Mouse (Mus musculus): ENCODE data around the gene Lrmp. TPM values are rescaled to one million over a fixed set of nuclear protein-coding genes. Genes with fewer than 3 reads are reported as not detected.

Gene Lrmp
- polyA plus RNA-seq, 1 experiment from 2014 or later = 0.60 TPM

- no peak overlapping the region for H3K27ac ChIP-seq (replicated peaks)
- no peaks in the 10 kb centered on the region for H3K36me3 ChIP-seq
- ATAC-seq (ENCODE audit: low FRiP score) = no peak
- H3K4me2 ChIP-seq = no peak overlapping the region
- no peaks in the 10 kb centered on the region for H3K27me3 ChIP-seq (replicated peaks)
- 95% methylated on average over 12 of the region's 12 CpGs for WGBS
- H3K4me1 ChIP-seq = no peaks in the 10 kb centered on the region
- no peaks in the 10 kb centered on the region for H3K9me3 ChIP-seq (replicated peaks)
- no peak overlapping the region for H3K4me3 ChIP-seq (replicated peaks)
- no peak overlapping the region for H3K9ac ChIP-seq (replicated peaks)
These were observed 26.4 kb downstream of the Lrmp start for GRCm38 (mm10) chr6:145141827-145142226.

- ATAC-seq (ENCODE audit: low FRiP score) = no peak
- no peaks in the 10 kb centered on the region for H3K9me3 ChIP-seq (replicated peaks)
- H3K27ac ChIP-seq (replicated peaks) = no peak overlapping the region
- H3K4me1 ChIP-seq = no peaks in the 10 kb centered on the region
- no peaks in the 10 kb centered on the region for H3K36me3 ChIP-seq
- H3K27me3 ChIP-seq (replicated peaks) = no peaks in the 10 kb centered on the region
- H3K4me2 ChIP-seq = no peak overlapping the region
- WGBS = 69% methylated on average over 7 of the region's 7 CpGs
- no peak overlapping the region for H3K4me3 ChIP-seq (replicated peaks)
- no peak overlapping the region for H3K9ac ChIP-seq (replicated peaks)
These were observed 29.7 kb downstream of the Lrmp start for GRCm38 (mm10) chr6:145145173-145145572.

DNA sequence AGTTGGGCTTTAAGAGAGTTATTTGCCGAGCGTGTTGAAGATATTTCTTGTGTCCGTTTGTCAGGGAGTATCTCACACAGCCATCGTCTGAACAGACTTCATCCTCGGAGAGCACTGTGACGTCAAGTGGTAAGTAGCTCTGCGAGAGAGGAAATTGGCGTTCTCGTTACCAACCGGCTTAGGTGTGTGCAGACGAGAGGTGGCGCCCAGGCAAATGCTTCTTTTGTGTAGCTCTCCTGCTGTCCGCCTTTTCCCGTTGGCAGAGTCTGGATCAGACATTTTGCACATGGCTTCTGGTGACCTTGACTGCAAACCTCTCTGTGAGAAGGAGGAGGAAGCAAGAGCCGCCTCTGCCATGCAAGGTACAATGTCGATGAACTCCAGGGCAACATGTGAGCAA, 32.3 kb downstream of the Lrmp start:
- no peak for ATAC-seq (ENCODE audit: low FRiP score)
- Histone ChIP-seq H3K27me3 (replicated peaks) (no peaks in the 10 kb centered on the region), H3K9ac (replicated peaks) (no peak overlapping the region), H3K36me3 (no peaks in the 10 kb centered on the region), H3K4me2 (no peak overlapping the region), H3K4me3 (replicated peaks) (no peak overlapping the region), H3K27ac (replicated peaks) (no peak overlapping the region), H3K9me3 (replicated peaks) (no peaks in the 10 kb centered on the region), H3K4me1 (no peaks in the 10 kb centered on the region)
- WGBS = 91% methylated on average over 16 of the region's 16 CpGs

DNA sequence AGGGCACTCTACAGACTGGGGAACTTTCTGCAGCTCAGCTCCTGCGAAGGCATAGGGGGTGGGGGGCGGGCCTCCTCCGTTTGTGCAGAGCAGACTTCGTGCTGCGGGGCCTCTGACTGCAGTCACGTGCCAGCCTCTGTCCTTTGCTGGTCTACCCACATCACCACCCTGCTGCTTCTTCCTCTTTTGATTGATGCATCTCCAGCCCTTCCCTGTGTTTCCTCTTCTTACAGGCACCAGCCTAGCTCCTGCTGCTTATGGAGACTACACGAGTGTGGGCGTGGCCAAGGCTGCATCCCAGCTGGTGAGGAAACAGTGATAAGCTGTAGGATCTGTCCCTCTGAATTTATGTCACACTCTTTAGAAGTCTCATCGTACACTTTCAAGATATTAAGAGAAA, 33.6 kb downstream of the Lrmp start:
- no peaks in the 10 kb centered on the region for H3K27me3 ChIP-seq (replicated peaks)
- H3K4me2 ChIP-seq = no peak overlapping the region
- H3K36me3 ChIP-seq = no peaks in the 10 kb centered on the region
- ATAC-seq (ENCODE audit: low FRiP score) = no peak
- 54% methylated on average over 9 of the region's 9 CpGs for WGBS
- no peaks in the 10 kb centered on the region for H3K4me1 ChIP-seq
- no peak overlapping the region for H3K4me3 ChIP-seq (replicated peaks)
- no peaks in the 10 kb centered on the region for H3K9me3 ChIP-seq (replicated peaks)
- H3K9ac ChIP-seq (replicated peaks) = no peak overlapping the region
- H3K27ac ChIP-seq (replicated peaks) = no peak overlapping the region

GRCm38 (mm10) chr6:145158619-145159018, 43.2 kb downstream of the Lrmp start:
- Histone ChIP-seq H3K4me1 (no peaks in the 10 kb centered on the region), H3K36me3 (no peaks in the 10 kb centered on the region), H3K27ac (replicated peaks) (no peak overlapping the region), H3K27me3 (replicated peaks) (no peaks in the 10 kb centered on the region), H3K4me2 (no peak overlapping the region), H3K4me3 (replicated peaks) (no peak overlapping the region), H3K9ac (replicated peaks) (no peak overlapping the region), H3K9me3 (replicated peaks) (no peaks in the 10 kb centered on the region)
- no peak for ATAC-seq (ENCODE audit: low FRiP score)
- WGBS = 78% methylated on average over 4 of the region's 4 CpGs

- H3K4me3 ChIP-seq (replicated peaks) = no peak overlapping the region
These were observed 45.1 kb downstream of the Lrmp start for GRCm38 (mm10) chr6:145160581-145160980.

GRCm38 (mm10) chr6:145171892-145172606, 56.6 kb downstream of the Lrmp start:
- Histone ChIP-seq H3K9ac (replicated peaks) (no peak overlapping the region), H3K4me2 (no peak overlapping the region), H3K9me3 (replicated peaks) (no peaks in the 10 kb centered on the region), H3K4me3 (replicated peaks) (no peak overlapping the region), H3K27ac (replicated peaks) (no peak overlapping the region), H3K36me3 (no peaks in the 10 kb centered on the region), H3K27me3 (replicated peaks) (peaks cover 23% of the 10 kb centered on the region), H3K4me1 (peaks cover 17% of the 10 kb centered on the region)
- ATAC-seq (ENCODE audit: low FRiP score) = no peak
- WGBS = 74% methylated on average over 14 of the region's 14 CpGs

More at GRCm38 (mm10) chr6:145160581-145160980, 45.1 kb downstream of the Lrmp start:
- WGBS = 78% methylated on average over 5 of the region's 5 CpGs
- Histone ChIP-seq H3K27ac (replicated peaks) (no peak overlapping the region), H3K4me1 (no peaks in the 10 kb centered on the region), H3K9me3 (replicated peaks) (0 out of 2 replicates have a peak, but pooled peaks cover 3% of the 10 kb centered on the region), H3K36me3 (no peaks in the 10 kb centered on the region), H3K9ac (replicated peaks) (no peak overlapping the region), H3K4me2 (no peak overlapping the region), H3K27me3 (replicated peaks) (no peaks in the 10 kb centered on the region)
- ATAC-seq (ENCODE audit: low FRiP score) = no peak

GRCm38 (mm10) chr6:145173781-145174191, 58.3 kb downstream of the Lrmp start:
- H3K4me1 ChIP-seq = peaks cover 17% of the 10 kb centered on the region
- no peak overlapping the region for H3K4me3 ChIP-seq (replicated peaks)
- WGBS = 15% methylated on average over 10 of the region's 11 CpGs
- no peaks in the 10 kb centered on the region for H3K36me3 ChIP-seq
- H3K9me3 ChIP-seq (replicated peaks) = no peaks in the 10 kb centered on the region
- ATAC-seq (ENCODE audit: low FRiP score) = peak; percentile 53; the same call in 1 of the 2 replicates
- H3K27ac ChIP-seq (replicated peaks) = no peak overlapping the region
- no peak overlapping the region for H3K9ac ChIP-seq (replicated peaks)
- H3K27me3 ChIP-seq (replicated peaks) = peaks cover 23% of the 10 kb centered on the region
- H3K4me2 ChIP-seq = no peak overlapping the region; the same call in 1 of the 2 replicates

GRCm38 (mm10) chr6:145175571-145175981, 60.1 kb downstream of the Lrmp start:
- H3K27ac ChIP-seq (replicated peaks) = no peak overlapping the region
- H3K4me1 ChIP-seq = peaks cover 17% of the 10 kb centered on the region
- H3K27me3 ChIP-seq (replicated peaks) = peaks cover 23% of the 10 kb centered on the region
- WGBS = 29% methylated on average over 9 of the region's 9 CpGs
- H3K9me3 ChIP-seq (replicated peaks) = no peaks in the 10 kb centered on the region
- H3K4me3 ChIP-seq (replicated peaks) = no peak overlapping the region
- ATAC-seq (ENCODE audit: low FRiP score) = no peak
- H3K4me2 ChIP-seq = no peak overlapping the region
- no peak overlapping the region for H3K9ac ChIP-seq (replicated peaks)
- no peaks in the 10 kb centered on the region for H3K36me3 ChIP-seq

- no peaks in the 10 kb centered on the region for H3K36me3 ChIP-seq
- ATAC-seq (ENCODE audit: low FRiP score) = no peak
- WGBS = 50% methylated on average over 10 of the region's 10 CpGs
- no peak overlapping the region for H3K4me3 ChIP-seq (replicated peaks)
- H3K9ac ChIP-seq (replicated peaks) = no peak overlapping the region
- peaks cover 17% of the 10 kb centered on the region for H3K4me1 ChIP-seq
- H3K27ac ChIP-seq (replicated peaks) = no peak overlapping the region
- H3K9me3 ChIP-seq (replicated peaks) = no peaks in the 10 kb centered on the region
- H3K4me2 ChIP-seq = no peak overlapping the region
- peaks cover 23% of the 10 kb centered on the region for H3K27me3 ChIP-seq (replicated peaks)
These were observed 61.0 kb downstream of the Lrmp start for GRCm38 (mm10) chr6:145176474-145176873.

GRCm38 (mm10) chr6:145179665-145180064, 64.2 kb downstream of the Lrmp start:
- Histone ChIP-seq H3K4me1 (peaks cover 8% of the 10 kb centered on the region), H3K9me3 (replicated peaks) (no peaks in the 10 kb centered on the region), H3K4me3 (replicated peaks) (no peak overlapping the region), H3K27me3 (replicated peaks) (peaks cover 21% of the 10 kb centered on the region), H3K9ac (replicated peaks) (no peak overlapping the region), H3K27ac (replicated peaks) (no peak overlapping the region), H3K36me3 (no peaks in the 10 kb centered on the region), H3K4me2 (no peak overlapping the region)
- 25% methylated on average over 6 of the region's 6 CpGs for WGBS
- no peak for ATAC-seq (ENCODE audit: low FRiP score)

- no peaks in the 10 kb centered on the region for H3K27me3 ChIP-seq (replicated peaks)
- H3K4me1 ChIP-seq = no peaks in the 10 kb centered on the region
- no peak overlapping the region for H3K4me3 ChIP-seq (replicated peaks)
- WGBS = 84% methylated on average over 8 of the region's 8 CpGs
- no peak for ATAC-seq (ENCODE audit: low FRiP score)
- no peaks in the 10 kb centered on the region for H3K9me3 ChIP-seq (replicated peaks)
- H3K27ac ChIP-seq (replicated peaks) = no peak overlapping the region
- H3K4me2 ChIP-seq = no peak overlapping the region
- H3K36me3 ChIP-seq = no peaks in the 10 kb centered on the region
- no peak overlapping the region for H3K9ac ChIP-seq (replicated peaks)
These were observed 66.6 kb downstream of the Lrmp start for GRCm38 (mm10) chr6:145182044-145182443.
